Mouse (Mus musculus) frontal cortex, postnatal 36 days (tissue): ENCODE data around the gene Fbxw9.
A peak's percentile ranks its signal among the peaks of the same experiment; 100 is the strongest.
"Not testable (repeated sequence)": the region's sequence is repeated elsewhere in the genome, so short reads cannot be mapped to it uniquely, and the experiment has no call there.

Source experiments
- DNase-seq, 2 experiments: peaks; one replicate each; pipeline ENCODE4 v3.0.0; 2022; ENCODE audit warnings: low spot score in 2 of 2

The Fbxw9 gene

GRCm38 (mm10) chr8:85037366-85037680, 22.5 kb upstream of the Fbxw9 start:
- no peak for DNase-seq

DNA sequence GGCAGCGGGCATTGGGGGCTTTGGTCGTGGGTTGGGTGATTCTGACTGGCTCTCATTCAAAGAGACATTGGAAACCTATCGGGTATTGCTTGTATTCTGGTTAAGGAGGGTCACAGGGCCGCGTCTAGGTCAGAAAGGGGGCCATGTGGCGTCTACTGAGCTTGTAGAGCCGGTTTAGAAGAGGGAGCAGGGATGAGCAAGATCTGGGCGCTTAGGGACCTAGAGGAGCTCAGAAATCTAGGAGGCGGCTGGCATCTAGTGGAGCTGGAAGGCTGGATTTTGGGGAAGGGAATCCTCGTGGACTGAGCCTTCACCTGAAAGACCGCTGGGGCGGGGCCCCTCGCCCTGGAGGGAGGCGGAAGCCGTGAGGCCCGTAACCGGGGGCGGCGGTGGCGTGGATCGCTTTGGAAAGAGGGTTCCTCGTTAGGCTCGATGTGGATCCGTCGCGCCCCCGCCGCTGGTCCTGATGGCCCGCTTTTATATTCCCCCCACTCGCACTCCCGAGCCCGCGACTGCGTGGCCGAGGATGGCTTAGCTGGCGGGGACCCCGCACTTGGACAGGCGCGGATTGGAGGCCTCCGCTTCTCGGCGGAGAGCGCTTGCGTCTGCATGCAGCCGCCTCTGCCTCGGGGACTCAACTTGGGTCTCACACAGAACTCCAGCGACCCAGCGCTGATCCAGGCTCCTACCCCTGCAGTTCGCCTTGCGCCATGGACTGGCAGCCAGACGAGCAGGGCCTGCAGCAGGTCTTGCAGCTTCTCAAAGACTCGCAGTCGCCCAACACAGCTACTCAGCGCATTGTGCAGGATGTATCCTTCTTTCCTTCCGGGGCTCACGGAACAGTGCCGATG, 21.9 kb upstream of the Fbxw9 start:
- DNase-seq: peak; percentile 67 to 70

GRCm38 (mm10) chr8:85043619-85044018, 16.2 kb upstream of the Fbxw9 start:
- no peak for DNase-seq

DNA sequence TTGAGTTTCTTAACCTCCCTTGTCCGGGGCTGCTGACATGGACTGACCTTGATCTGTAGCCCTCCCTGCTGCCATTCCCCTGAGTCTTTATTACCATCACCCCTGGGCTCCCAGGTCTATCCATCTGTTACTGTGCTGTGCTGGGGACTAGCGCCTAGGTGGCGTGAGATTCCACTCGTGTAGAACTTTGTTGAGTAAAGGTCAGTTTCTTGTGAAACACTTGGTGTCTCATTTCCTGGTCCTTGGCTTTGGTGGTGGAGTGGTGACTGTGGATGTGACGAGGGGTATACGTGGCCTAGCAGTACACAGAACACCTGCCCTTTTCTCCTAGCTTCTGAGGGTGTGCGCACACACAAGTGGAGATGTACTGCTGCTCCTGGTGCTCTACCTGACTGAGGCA, 2.5 kb upstream of the Fbxw9 start:
- no peak for DNase-seq

DNA sequence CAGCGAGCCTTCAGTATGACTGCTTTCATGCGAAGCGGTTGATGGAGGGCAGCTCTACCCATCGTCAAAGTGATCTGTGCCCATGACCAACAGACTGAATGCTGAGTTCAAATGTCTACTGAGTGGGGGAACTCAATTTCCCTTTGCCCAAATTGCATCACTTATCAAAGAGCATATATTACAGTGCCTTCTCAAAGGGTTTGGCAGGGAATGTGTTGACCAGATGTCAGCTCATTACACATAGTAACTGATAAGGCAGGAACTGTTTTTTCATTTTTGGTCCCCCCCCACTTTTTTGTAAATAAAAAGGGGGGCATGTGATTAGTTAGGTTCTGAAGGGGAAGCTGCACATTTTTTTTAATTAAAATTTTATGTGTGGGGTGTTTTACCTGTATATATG, 2.7 kb downstream of the Fbxw9 start:
- no peak for DNase-seq

GRCm38 (mm10) chr8:85065213-85065612, 5.4 kb downstream of the Fbxw9 start:
- no peak for DNase-seq

DNA sequence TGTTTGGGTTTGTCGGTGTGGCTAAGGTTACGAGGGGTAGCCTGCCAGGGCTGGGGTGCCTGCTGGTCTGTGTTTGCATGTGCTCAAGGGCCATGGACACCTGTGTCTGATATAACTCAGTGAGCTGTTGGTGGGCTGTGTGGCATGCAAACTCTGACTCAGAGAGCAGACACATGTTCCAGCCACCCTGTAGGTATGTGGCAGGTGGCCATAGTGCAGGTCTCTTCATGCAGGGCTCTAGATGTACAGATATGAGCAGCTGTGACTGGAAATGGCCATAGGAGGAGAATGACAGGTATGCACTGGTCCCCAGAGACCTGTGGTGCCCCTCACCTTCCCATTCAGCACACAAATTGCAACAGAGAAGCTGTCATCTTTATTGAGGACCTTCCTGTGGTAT, 7.3 kb downstream of the Fbxw9 start:
- DNase-seq: no peak

- DNase-seq: no peak
These were observed 8.1 kb downstream of the Fbxw9 start, which contains the start of gene Gm5741 for GRCm38 (mm10) chr8:85067982-85068381. Gm5741 (minus strand) TSS chr8:85067982.

- no peak for DNase-seq
These were observed 11.2 kb downstream of the Fbxw9 start for GRCm38 (mm10) chr8:85071041-85071440.

DNA sequence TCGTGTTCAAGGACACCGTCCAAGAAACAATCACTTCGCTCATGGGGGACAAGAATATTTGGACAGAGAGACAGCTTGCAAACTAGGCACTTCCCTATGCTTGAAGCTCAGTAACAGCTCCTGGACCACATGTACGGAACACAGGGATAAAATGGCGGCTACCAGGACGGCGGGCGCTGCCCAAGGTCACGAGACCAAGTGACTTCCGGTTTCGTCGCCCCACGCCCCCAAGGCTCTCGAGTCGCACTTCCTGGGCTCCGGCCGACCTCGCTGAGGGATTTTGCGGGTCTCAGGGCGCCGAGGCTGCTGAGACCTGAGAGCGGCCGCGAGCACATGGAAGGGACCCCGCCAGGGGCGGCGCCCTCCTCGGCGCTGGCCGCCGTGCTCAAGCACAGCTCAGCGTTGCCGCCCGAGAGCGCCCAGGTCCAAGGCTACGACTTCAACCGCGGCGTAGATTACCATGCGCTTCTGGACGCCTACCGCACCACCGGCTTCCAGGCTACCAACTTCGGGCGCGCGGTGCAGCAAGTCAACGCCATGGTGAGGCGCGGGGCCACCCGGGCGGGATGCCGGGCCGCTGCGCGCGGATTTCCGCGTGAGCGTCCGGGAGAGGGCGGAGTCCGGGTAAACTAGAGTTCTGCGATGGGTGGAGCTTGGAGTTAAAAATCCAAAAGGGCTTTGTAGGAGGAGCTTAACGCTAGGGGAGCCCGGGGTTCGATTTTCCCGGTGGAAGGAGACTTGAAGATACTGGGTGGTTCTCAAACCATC, 11.8 kb downstream of the Fbxw9 start, which contains the start of gene Dhps:
Gene Dhps, plus strand, starts transcription at position 244 of the 768 bp plus-strand sequence.
- DNase-seq: peak; percentile 91 to 94

GRCm38 (mm10) chr8:85072364-85072929, 12.6 kb downstream of the Fbxw9 start:
- DNase-seq: no peak

DNA sequence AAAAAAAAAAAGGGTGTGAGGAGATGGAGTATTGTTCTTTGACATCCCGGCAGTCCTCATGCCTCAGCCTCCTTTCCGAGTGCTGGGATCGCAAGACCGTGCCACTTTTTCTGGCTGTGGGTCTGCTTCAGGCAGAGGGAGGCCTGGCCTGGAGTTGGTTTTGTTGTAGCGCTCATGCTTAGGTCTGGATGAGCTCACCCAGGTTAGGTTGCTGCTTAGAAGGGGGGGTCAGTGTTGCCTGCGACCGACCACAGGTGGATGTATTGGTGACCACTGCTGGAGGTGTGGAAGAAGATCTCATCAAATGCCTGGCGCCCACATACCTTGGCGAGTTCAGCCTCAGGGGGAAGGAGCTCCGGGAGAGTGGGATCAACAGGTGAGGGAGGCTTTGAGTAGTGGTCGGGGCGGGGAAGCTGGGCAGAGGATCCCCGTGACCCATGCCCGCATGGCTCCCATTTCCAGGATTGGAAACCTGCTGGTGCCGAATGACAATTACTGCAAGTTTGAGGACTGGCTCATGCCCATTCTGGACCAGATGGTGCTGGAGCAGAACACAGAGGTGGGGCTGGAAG, 13.3 kb downstream of the Fbxw9 start:
- no peak for DNase-seq

GRCm38 (mm10) chr8:85074167-85074566, 14.3 kb downstream of the Fbxw9 start:
- DNase-seq: no peak

GRCm38 (mm10) chr8:85074617-85075016, 14.8 kb downstream of the Fbxw9 start:
- no peak for DNase-seq

GRCm38 (mm10) chr8:85076001-85076400, 16.1 kb downstream of the Fbxw9 start:
- DNase-seq: no peak

GRCm38 (mm10) chr8:85076993-85077392, 17.1 kb downstream of the Fbxw9 start:
- DNase-seq: peak; percentile 74 to 83

- DNase-seq: peak in 1 of 2 experiments; percentile 42
These were observed 20.3 kb downstream of the Fbxw9 start for GRCm38 (mm10) chr8:85080214-85080531.

DNA sequence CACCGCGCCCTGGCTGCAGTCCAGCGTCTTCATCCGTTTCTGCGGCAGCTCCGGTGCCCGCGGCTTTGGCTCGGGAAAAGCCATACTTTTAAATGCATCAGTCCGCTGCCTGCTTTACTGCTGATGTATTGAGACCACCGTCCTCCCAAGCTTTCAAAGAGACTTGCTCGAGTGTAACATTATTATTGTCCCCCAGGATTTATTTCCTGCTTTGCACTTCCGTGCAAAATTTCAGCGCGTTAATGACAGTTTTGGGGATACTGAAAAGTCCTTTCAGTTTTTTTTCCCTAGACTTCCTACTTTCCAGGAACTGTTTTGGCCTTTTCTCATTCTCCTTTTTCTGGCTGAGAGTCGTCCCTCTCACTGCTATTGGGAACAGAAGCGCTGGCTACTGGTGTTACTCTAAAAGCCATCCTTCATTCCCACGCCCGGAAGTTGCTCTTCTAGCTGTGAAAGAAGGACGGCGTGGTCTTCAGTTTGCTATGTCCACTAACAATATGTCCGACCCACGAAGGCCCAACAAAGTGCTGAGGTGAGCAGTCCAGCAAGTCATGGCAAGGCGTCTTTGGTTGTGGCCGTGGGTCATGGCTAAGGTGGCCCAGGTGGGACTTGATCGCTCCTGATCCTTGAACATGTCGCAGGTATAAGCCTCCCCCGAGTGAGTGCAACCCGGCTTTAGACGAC, 20.8 kb downstream of the Fbxw9 start, which contains the start of gene Wdr83os:
Gene Wdr83os, plus strand, starts transcription at position 209 of the 684 bp plus-strand sequence.
- peak; percentile 55 to 68 for DNase-seq

GRCm38 (mm10) chr8:85081216-85081555, 21.3 kb downstream of the Fbxw9 start, which contains the start of gene Wdr83:
Wdr83 (minus strand) TSS chr8:85081306.
- DNase-seq: no peak

GRCm38 (mm10) chr8:85082169-85082568, 22.3 kb downstream of the Fbxw9 start:
- not testable (repeated sequence) for DNase-seq

GRCm38 (mm10) chr8:85083108-85083813, 23.4 kb downstream of the Fbxw9 start, which contains the start of gene Man2b1:
Man2b1 (plus strand) TSS chr8:85083270.
- peak; percentile 87 to 90 for DNase-seq
